Mouse (Mus musculus) myocyte (in vitro differentiated cells): ENCODE measurements at regions not wholly inside any gene's neighbourhood (a gene's known extent, or its start where the extent isn't known, plus 50 kb on each side); places are given as distances from the start of the nearest gene placed in this dataset.

ENCODE experiments used
- CEBPB ChIP-seq: IDR thresholded peaks from 2 replicates; pipeline ENCODE4 v1.6.1; 2011; ENCODE audit warnings: mild to moderate bottlenecking, moderate library complexity; ENCODE audit not compliant: poor library complexity, insufficient read depth, severe bottlenecking
- E2F4 ChIP-seq: IDR thresholded peaks from one replicate; pipeline ENCODE4 v1.6.1; 2011; ENCODE audit warnings: mild to moderate bottlenecking, control low read depth, moderate library complexity; ENCODE audit not compliant: insufficient read depth
- MAX ChIP-seq: IDR thresholded peaks from one replicate; pipeline ENCODE4 v1.6.1; 2011; ENCODE audit warnings: low read depth, mild to moderate bottlenecking, control low read depth
- MYOD1 ChIP-seq, 3 experiments: IDR thresholded peaks; one replicate each; pipeline ENCODE4 v1.6.1; 2011; ENCODE audit warnings: control low read depth in 2 of 3, low read depth in 2 of 3, mild to moderate bottlenecking in 2 of 3, moderate library complexity in 1 of 3; ENCODE audit not compliant: insufficient read length in 2 of 3, control insufficient read depth in 1 of 3
- MYOG ChIP-seq, 3 experiments: IDR thresholded peaks; one replicate each; pipeline ENCODE4 v1.6.1; 2011; ENCODE audit warnings: control low read depth in 2 of 3, low read depth in 2 of 3, mild to moderate bottlenecking in 2 of 3; ENCODE audit not compliant: insufficient read length in 2 of 3, control insufficient read depth in 1 of 3, insufficient read depth in 1 of 3
- POLR2A ChIP-seq: IDR thresholded peaks from one replicate; pipeline ENCODE4 v1.6.1; 2011; ENCODE audit warnings: low read depth, mild to moderate bottlenecking, control low read depth, moderate library complexity; ENCODE audit not compliant: insufficient read length
- POLR2AphosphoS2 ChIP-seq: IDR thresholded peaks from one replicate; pipeline ENCODE4 v1.6.1; 2011; ENCODE audit warnings: low read depth, control low read depth; ENCODE audit not compliant: insufficient read length
- REST ChIP-seq: IDR thresholded peaks from one replicate; pipeline ENCODE4 v1.6.1; 2011; ENCODE audit warnings: mild to moderate bottlenecking, control low read depth, moderate library complexity; ENCODE audit not compliant: insufficient read depth, insufficient read length
- SRF ChIP-seq: IDR thresholded peaks from one replicate; pipeline ENCODE4 v1.6.1; 2011; ENCODE audit warnings: low read depth; ENCODE audit not compliant: control insufficient read depth, insufficient read length
- TCF12 ChIP-seq: IDR thresholded peaks from one replicate; pipeline ENCODE4 v1.6.1; 2011; ENCODE audit warnings: mild to moderate bottlenecking, control low read depth; ENCODE audit not compliant: poor library complexity, insufficient read depth, severe bottlenecking
- TCF3 ChIP-seq: IDR thresholded peaks from one replicate; pipeline ENCODE4 v1.6.1; 2011; ENCODE audit warnings: low read depth, control low read depth; ENCODE audit not compliant: insufficient read length
- USF1 ChIP-seq: IDR thresholded peaks from one replicate; pipeline ENCODE4 v1.6.1; 2011; ENCODE audit warnings: low read depth, mild to moderate bottlenecking, control low read depth, moderate library complexity

DNA sequence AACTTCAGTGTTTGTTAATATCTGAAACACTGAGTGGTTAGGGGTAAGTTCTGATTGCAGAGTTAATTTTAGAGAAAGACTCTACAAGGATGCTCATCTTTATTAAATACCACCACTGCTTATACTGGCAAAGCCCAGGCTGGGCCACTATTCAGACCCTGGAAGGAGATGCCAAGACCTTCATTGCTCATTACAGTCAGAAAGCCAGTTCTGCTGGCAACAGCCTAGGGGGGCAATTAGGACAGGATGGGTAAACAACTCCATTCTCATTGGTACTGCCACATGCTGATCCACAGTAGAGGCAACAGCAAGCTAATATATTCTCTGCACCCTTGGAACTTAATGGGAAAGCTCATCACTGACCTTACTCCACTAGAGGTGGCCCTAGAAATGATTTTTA, 568.5 kb downstream of the Efnb2 start:
- TF ChIP-seq POLR2A (no peak), E2F4 (no peak), TCF12 (no peak), MYOD1 (IDR thresholded peaks at IDR 0.05; ENCODE audit: control insufficient read depth in 1 of 3, insufficient read length in 2 of 3, low read depth in 2 of 3) (no peak), POLR2AphosphoS2 (no peak), USF1 (no peak), CEBPB (no peak), MAX (no peak), TCF3 (no peak), MYOG (IDR thresholded peaks at IDR 0.05; ENCODE audit: control insufficient read depth in 1 of 3, insufficient read depth in 1 of 3, insufficient read length in 2 of 3, low read depth in 2 of 3) (no peak), SRF (no peak), REST (no peak)
